Comparison of ENCODE assay signal across 30 mouse cellular contexts in genomic region chr17:78842271-78842928, GRCm38 (mm10). TPM values are rescaled to one million over a fixed set of nuclear protein-coding genes. Genes with fewer than 3 reads are reported as not detected.
DNase-seq lines count a peak whose midpoint lies in the region; ATAC-seq lines count a peak whose summit lies in the region.
"Had no signal": no experiment of that assay in that cellular context is flagged by ENCODE, and none has a peak within 500 bp of the region (broad histone marks: within the 10 kb centered on the region; RNA-seq: fewer than 3 reads in every experiment).

No protein-coding gene starts in this region.

- DNase-seq in kidney, adult 9 months: no peak
- DNase-seq in right cerebral cortex, postnatal 10 days (ENCODE audit: low spot score in 2 of 2): no peak
- DNase-seq in limb, embryonic 10.5 days (ENCODE audit: low spot score): no peak
- DNase-seq: adrenal gland, postnatal 10 days; B cell, adult 2 months; cerebellum, adult 11 months; cerebellum, adult 2 months; cerebellum, adult 9-11 months; cerebellum, postnatal 36 days; embryo, embryonic 11 days; gastrocnemius, postnatal 25 days; heart, adult 18-20 months; heart, postnatal 10 days; heart, postnatal 36 days had no signal

- H3K4me1 ChIP-seq in kidney, embryonic 16.5 days (ENCODE audit: insufficient read depth, low read length): no peaks in the 10 kb centered on the region
- peaks cover 36% of the 10 kb centered on the region for H3K4me1 ChIP-seq in megakaryocyte, embryonic 14.5 days
- no peaks in the 10 kb centered on the region for H3K4me1 ChIP-seq in limb, embryonic 10.5 days
- H3K4me1 ChIP-seq: embryonic facial prominence, embryonic 10.5 days; embryonic facial prominence, embryonic 13.5 days; forebrain, embryonic 12.5 days; forebrain, embryonic 15.5 days; heart, embryonic 12.5 days; heart, embryonic 15.5 days; hindbrain, embryonic 10.5 days; hindbrain, embryonic 13.5 days had no signal

- H3K4me3 ChIP-seq in kidney, embryonic 16.5 days (ENCODE audit: low read length): no peak overlapping the region
- H3K4me3 ChIP-seq in megakaryocyte, embryonic 14.5 days (replicated peaks): peak overlapping the region; percentile 5
- no peak overlapping the region for H3K4me3 ChIP-seq in limb, embryonic 10.5 days
- H3K4me3 ChIP-seq: embryonic facial prominence, embryonic 10.5 days; embryonic facial prominence, embryonic 13.5 days; erythroblast, embryonic 14.5 days; forebrain, embryonic 12.5 days; forebrain, embryonic 15.5 days; heart, embryonic 12.5 days; heart, embryonic 15.5 days; hindbrain, embryonic 10.5 days; hindbrain, embryonic 13.5 days had no signal

- peaks cover 54% of the 10 kb centered on the region for H3K36me3 ChIP-seq in kidney, embryonic 16.5 days (ENCODE audit: insufficient read depth, low read length)
- H3K36me3 ChIP-seq in megakaryocyte, embryonic 14.5 days (replicated peaks; ENCODE audit: low read length): peaks cover 95% of the 10 kb centered on the region
- peaks cover 89% of the 10 kb centered on the region for H3K36me3 ChIP-seq in limb, embryonic 10.5 days

- no peaks in the 10 kb centered on the region for H3K27me3 ChIP-seq in kidney, embryonic 16.5 days (ENCODE audit: insufficient read depth, low read length)
- H3K27me3 ChIP-seq in megakaryocyte, embryonic 14.5 days (replicated peaks): no peaks in the 10 kb centered on the region
- H3K27me3 ChIP-seq in limb, embryonic 10.5 days (ENCODE audit: low read depth, poor library complexity, severe bottlenecking): no peaks in the 10 kb centered on the region
- H3K27me3 ChIP-seq: CH12.LX; embryonic facial prominence, embryonic 13.5 days; forebrain, embryonic 12.5 days; forebrain, embryonic 15.5 days; heart, embryonic 12.5 days; heart, embryonic 15.5 days; hindbrain, embryonic 13.5 days; Patski had no signal

- no peak overlapping the region for H3K4me2 ChIP-seq in kidney, embryonic 16.5 days (replicated peaks; ENCODE audit: low read depth, low read length)
- H3K4me2 ChIP-seq: embryonic facial prominence, embryonic 13.5 days; forebrain, embryonic 12.5 days; forebrain, embryonic 15.5 days; heart, embryonic 12.5 days; heart, embryonic 15.5 days; hindbrain, embryonic 13.5 days had no signal

- H3K9me3 ChIP-seq in kidney, embryonic 16.5 days (ENCODE audit: low read length): no peaks in the 10 kb centered on the region
- no peaks in the 10 kb centered on the region for H3K9me3 ChIP-seq in megakaryocyte, embryonic 14.5 days
- no peaks in the 10 kb centered on the region for H3K9me3 ChIP-seq in limb, embryonic 10.5 days (replicated peaks)
- H3K9me3 ChIP-seq: embryonic facial prominence, embryonic 10.5 days; embryonic facial prominence, embryonic 13.5 days; forebrain, embryonic 12.5 days; forebrain, embryonic 15.5 days; G1E; heart, embryonic 12.5 days; heart, embryonic 15.5 days; hindbrain, embryonic 10.5 days; hindbrain, embryonic 13.5 days had no signal

- H3K9ac ChIP-seq in kidney, embryonic 16.5 days (replicated peaks; ENCODE audit: low read length): no peak overlapping the region
- H3K9ac ChIP-seq: embryonic facial prominence, embryonic 13.5 days; forebrain, embryonic 12.5 days; forebrain, embryonic 15.5 days; heart, embryonic 12.5 days; heart, embryonic 15.5 days; hindbrain, embryonic 13.5 days had no signal

- H3K27ac ChIP-seq in kidney, embryonic 16.5 days (ENCODE audit: low read length): no peak overlapping the region
- H3K27ac ChIP-seq in limb, embryonic 10.5 days: no peak overlapping the region
- H3K27ac ChIP-seq: embryonic facial prominence, embryonic 10.5 days; embryonic facial prominence, embryonic 13.5 days; forebrain, embryonic 12.5 days; forebrain, embryonic 15.5 days; heart, embryonic 15.5 days; hindbrain, embryonic 10.5 days; hindbrain, embryonic 13.5 days had no signal

- 0 out of 2 replicates have a peak, but pooled peaks have one; percentile 46 for ATAC-seq in kidney, embryonic 16.5 days (ENCODE audit: low FRiP score, low TSS enrichment)
- ATAC-seq in megakaryocyte, adult 5-6 weeks (ENCODE audit: poor library complexity, severe bottlenecking): no peak
- ATAC-seq in monocyte, adult 5-6 weeks (replicated peaks; ENCODE audit: insufficient number of reproducible peaks, low FRiP score, low TSS enrichment, poor library complexity, severe bottlenecking): peak; percentile 29; the same call in 1 of the 2 replicates
- ATAC-seq: forebrain, embryonic 15.5 days; Patski had no signal

- WGBS in kidney, embryonic 16.5 days: 88% methylated on average over 7 of the region's 7 CpGs
- 93% methylated on average over 7 of the region's 7 CpGs for WGBS in limb, embryonic 10.5 days

RNA-seq across cellular contexts. Expression of gene Gpatch11, which starts 7.0 kb away (rescaled TPM):
- polyA plus RNA-seq in kidney, embryonic 16.5 days (2015; fragmentation: Nextera tagmentation; extraction: Ambion mirVana): 40.5 and 41.1 TPM in 2 replicates
- polyA plus RNA-seq in megakaryocyte, embryonic 14.5 days (2012; ENCODE audit: insufficient read depth, low replicate concordance): 1.1 and 4.7 TPM in 2 replicates
- total RNA-seq in megakaryocyte, adult 5-6 weeks (2015): 18.4 and 31.5 TPM in 2 replicates
- 42.8 and 64.4 TPM in 2 replicates for total RNA-seq in megakaryocyte, adult 5-6 weeks (2017)
- 57.6 to 86.9 TPM (median 66.9 TPM) in 3 replicates for total RNA-seq in monocyte, adult 5-6 weeks (2017)
- polyA plus RNA-seq in limb, embryonic 10.5 days (2016; fragmentation: Nextera tagmentation; extraction: Ambion mirVana): 33.6 and 41.1 TPM in 2 replicates

RNA-seq across cellular contexts. Expression of gene Heatr5b, which starts 7.2 kb away (rescaled TPM):
- 13.0 and 14.7 TPM in 2 replicates for polyA plus RNA-seq in kidney, embryonic 16.5 days (2015; fragmentation: Nextera tagmentation; extraction: Ambion mirVana)
- polyA plus RNA-seq in megakaryocyte, embryonic 14.5 days (2012; ENCODE audit: insufficient read depth, low replicate concordance): 0.78 and 2.2 TPM in 2 replicates
- 25.1 and 27.1 TPM in 2 replicates for total RNA-seq in megakaryocyte, adult 5-6 weeks (2015)
- 21.1 and 24.6 TPM in 2 replicates for total RNA-seq in megakaryocyte, adult 5-6 weeks (2017)
- 12.3 to 29.5 TPM (median 25.0 TPM) in 3 replicates for total RNA-seq in monocyte, adult 5-6 weeks (2017)
- polyA plus RNA-seq in limb, embryonic 10.5 days (2016; fragmentation: Nextera tagmentation; extraction: Ambion mirVana): 9.8 and 17.5 TPM in 2 replicates

RNA-seq across cellular contexts. Expression of gene Eif2ak2, which starts 40.0 kb away (rescaled TPM):
- 8.8 and 9.6 TPM in 2 replicates for polyA plus RNA-seq in kidney, embryonic 16.5 days (2015; fragmentation: Nextera tagmentation; extraction: Ambion mirVana)
- 7.4 TPM in 1 of 2 replicates, not detected in the other for polyA plus RNA-seq in megakaryocyte, embryonic 14.5 days (2012; ENCODE audit: insufficient read depth, low replicate concordance)
- 22.9 and 27.2 TPM in 2 replicates for total RNA-seq in megakaryocyte, adult 5-6 weeks (2015)
- 48.4 and 58.0 TPM in 2 replicates for total RNA-seq in megakaryocyte, adult 5-6 weeks (2017)
- total RNA-seq in monocyte, adult 5-6 weeks (2017): 20.6 to 56.7 TPM (median 46.8 TPM) in 3 replicates
- polyA plus RNA-seq in limb, embryonic 10.5 days (2016; fragmentation: Nextera tagmentation; extraction: Ambion mirVana): 6.9 and 9.9 TPM in 2 replicates
